Mouse (Mus musculus) cerebellum, postnatal 14 days (tissue): Measurements from ENCODE around the gene Slc12a3.
A peak's percentile ranks its signal among the peaks of the same experiment; 100 is the strongest.
"Not testable (repeated sequence)": the region's sequence is repeated elsewhere in the genome, so short reads cannot be mapped to it uniquely, and the experiment has no call there.

Experiments
- DNase-seq, 2 experiments: peaks; one replicate each; pipeline ENCODE4 v3.0.0; 2021; ENCODE audit warnings: mixed read lengths in 2 of 2

The Slc12a3 gene

DNA sequence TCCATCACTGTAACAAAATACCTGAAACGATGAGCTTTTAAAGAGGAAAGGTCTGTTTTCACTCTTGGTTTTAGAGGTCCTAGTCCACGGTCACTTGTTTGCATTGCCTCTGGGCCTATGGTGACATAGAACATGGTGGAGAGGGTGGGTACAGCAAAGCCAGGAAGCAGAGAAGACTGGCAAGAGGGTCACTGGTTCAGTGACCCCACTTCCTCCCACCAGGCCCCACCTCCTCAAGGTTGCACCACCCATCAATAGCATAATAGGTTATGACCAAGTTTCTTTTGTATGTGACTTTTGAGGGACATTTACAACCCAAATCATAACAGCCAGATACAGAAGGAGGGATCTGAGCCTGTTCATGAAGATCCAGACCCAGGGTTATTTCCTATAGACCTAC is 47.6 kb downstream of the Slc12a3 start:
- DNase-seq = no peak

DNA sequence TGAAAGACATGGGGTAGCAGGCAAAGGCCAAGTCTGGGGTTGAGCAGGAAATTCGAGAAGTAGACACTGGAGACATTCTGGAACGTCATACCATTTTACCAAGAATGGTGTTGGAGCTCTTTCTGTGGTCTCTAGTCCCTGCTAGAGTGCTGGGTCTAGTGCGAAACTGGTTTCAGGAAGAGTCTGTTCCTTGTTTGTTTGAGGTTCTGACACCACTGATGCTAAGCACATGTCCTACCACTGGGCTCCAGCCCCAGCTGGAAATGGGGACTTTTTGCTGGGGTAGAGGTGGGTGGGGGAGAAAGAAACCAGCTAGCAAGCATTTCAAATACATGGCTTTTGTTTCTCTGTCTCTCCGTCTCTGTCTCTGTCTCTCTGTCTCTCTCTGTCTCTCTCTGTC is 48.0 kb downstream of the Slc12a3 start:
- DNase-seq = no peak

DNA sequence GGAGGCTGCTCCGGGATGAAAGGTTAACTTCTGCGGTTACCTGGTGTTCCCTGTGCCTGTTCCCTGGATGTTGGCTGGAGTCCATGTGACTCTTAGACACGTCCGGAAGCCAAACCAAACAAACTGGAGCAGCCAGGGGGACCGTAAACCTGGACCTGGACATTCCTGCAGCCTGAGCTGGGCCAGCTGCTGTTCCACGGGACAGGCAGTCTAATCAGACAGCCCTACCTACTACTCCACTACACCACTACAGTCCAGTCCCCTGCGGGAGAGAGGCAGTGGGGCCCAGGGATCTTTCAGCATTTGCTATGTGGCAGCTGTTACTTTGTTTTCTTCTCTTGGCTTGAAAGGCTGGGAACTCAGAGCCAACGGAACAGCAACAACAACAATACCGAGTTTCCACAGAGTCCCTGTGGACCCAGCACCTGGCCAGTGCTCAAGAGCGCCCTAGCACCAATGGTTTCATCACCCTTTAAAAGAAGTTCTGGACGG is 48.8 kb downstream of the Slc12a3 start:
- no peak for DNase-seq

DNA sequence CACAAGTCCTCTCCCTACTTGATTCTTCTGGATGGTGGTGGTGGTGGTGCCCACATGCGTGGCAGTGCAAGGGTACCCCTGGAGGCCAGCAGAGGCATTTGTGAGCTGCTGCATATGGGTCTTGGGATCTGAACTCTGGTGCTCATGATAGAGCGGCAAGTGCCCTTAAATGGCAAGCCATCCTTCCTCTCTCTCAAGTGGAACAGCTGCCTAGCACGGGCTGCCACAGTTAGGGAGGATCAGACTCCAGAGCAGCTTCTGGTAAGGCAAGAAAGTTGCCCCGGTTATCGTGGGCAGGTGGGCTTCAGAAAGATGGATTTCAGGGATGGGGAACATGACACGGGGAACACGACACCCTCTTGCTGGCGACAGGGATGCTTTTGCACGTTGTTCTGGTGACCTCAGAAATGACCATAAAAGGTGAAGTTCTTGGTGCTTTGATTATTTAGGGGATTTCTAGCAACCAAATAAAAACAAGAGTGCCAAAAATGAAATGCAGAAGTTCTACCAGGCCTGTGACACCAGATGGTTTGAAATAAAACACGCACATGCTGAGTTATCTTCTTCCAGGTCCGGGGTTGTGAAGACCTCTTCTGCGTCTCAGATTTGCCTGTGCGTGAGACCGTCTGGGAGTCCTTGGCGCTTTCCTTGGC is 49.9 kb downstream of the Slc12a3 start:
- DNase-seq = no peak

DNA sequence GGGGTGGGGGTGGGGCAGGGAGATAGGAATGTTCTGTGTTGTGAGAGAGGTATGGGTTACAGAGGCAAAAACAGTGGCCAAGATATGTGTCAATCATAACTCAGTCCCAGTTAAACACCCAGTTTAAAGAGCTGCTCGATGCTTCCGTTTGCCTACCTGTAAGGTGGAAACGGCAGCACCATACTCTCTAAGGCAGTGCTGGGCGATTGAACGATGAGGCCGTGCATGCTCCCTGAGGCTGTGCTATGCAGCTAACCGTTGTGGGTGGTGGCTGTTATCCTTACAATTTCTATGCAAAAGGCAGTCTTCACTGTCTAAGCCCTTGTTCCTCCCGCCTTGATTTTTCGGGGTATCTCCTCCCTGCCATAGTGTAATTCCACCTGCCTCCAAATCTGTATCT is 50.7 kb downstream of the Slc12a3 start:
- no peak for DNase-seq

DNA sequence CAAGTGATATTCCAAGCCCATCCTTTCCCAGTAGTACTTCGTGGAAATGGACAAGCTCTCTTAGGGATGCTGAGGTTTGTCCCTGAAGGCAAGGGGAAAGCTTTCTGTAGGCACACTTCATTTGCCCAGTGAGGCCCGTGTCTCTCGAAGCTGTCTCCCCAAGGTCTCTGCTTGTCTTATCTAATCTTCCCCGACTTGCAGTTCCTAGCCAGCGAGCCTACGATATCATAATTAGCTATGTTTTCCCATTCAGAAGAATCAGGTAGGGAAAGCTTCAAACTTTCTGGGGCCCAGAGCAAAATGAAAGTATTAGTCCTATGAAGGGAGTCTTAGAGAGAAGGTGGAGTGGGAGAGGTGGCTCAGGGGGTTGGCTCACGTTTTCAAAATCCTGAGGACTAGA is 55.2 kb downstream of the Slc12a3 start:
- DNase-seq = no peak

DNA sequence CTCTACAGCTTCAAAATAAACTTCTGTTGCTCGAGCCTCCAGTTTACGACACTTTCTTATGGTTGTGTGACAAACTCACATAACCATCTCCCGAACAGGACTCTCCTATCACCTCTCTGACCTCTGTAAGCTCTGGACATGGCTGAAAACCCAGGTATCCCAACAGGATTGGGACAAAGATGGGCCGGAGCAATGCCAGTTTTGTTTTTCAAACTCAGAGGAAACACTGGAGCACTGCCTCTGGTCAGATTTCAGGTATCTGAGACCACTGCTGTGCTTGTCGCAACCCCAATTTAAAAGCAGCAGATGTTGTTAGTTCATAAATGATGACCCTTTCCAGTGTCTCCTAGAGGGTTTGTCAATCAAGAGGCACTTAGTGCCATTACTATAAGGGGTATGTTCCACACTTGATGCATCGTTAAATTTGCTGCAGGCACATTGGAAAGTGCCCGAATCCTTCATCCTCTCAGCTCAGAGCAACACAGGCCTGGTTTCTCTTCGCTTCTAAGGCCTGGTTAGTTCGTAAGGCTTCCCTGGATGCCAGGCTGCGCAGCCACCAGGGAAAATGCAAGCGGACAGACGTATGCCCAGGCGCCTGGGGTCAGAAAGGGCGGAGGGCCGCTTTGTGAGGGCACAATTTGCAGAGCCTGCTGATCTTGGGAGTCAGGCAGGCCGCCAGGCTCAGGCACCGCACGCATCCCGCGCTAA is 56.7 kb downstream of the Slc12a3 start:
- no peak for DNase-seq

DNA sequence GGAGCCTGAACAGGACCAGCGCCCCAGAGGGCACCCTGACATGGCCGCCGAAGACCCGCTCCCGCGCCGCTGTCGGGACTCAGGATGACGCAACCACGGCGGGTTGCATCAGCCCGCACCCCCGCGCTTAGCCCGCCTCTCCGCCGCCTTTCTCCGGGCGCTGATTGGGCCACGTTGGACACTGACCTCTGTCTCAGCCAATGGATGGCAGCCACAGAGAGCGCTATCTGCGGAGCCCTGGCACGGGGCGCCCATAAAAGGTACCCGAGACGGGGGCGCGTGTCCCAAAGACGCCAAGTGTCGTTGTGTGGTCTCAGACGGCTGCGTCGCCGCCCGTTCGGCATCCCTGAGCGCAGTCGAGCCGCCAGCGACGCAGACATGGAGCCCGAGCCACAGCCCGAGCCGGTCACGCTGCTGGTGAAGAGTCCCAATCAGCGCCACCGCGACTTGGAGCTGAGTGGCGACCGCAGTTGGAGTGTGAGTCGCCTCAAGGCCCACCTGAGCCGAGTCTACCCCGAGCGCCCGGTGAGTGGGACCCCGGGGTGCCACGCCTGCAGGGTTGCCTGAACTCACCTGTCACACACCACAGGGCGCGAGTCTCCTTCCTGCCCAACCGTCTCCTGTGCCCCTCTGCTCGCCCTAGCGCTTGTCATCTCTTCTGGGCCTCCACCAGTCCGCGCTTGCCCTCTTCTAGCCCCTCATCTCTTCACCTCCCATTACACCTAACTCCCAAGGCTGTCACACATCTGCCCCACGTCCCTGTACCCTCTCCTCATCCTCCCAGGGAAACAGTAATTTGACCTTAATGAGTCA is 57.4 kb downstream of the Slc12a3 start, which contains the start of gene Herpud1:
Gene Herpud1, plus strand, starts transcription at position 225 of the 813 bp plus-strand sequence.
- DNase-seq = peak; percentile 98 to 99

DNA sequence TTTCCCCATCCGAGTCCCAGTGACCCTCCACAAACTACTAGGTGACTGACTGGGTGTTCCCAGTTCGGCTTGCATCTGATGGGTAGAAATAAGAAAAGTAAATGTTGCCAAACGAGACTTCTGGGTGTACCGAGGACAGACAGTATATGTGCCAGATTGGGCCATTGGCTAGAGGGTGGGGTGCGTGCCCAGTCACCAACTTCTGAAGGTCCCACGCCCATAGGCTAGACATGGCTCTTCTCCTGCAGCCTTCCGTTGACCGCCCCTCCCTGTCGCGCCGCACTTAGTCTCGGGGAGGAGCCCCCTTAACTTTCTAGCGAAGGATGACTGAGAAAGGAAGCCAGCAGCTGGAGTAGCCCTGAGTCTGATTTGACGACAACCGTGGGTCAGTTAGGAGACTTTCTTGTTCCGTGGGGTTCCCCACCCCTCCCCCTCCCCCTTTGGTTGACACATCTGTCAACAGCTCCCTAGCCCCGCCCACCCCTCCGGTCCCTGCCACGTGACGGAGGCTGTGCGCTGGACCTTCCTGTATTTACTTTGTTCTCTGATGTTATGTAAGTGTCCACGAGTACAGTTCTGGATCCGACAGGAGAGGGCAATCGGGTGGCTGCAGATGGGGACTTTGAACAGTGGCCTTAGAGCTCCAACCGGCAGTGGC is 58.2 kb downstream of the Slc12a3 start:
- DNase-seq = peak; percentile 65 to 72

DNA sequence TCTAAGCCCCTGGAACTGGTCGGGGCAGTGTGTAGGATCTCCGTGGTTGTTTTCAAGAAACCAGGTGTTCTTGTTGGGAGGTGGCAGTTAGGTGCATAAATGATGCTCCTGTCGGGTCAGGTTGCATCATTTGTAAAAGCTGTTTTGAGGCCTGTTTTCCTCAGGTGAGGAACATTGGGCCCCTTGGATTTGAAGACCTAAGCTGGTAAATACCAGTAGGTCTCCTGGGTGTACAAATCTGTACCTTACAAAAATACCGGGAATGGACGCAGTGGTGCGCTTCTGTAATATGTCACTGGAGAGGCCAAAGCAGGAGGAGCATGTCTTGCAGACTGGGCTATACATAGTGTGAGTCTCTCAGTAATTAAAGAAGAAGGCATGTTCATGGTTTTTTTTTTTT is 58.8 kb downstream of the Slc12a3 start:
- DNase-seq = no peak

DNA sequence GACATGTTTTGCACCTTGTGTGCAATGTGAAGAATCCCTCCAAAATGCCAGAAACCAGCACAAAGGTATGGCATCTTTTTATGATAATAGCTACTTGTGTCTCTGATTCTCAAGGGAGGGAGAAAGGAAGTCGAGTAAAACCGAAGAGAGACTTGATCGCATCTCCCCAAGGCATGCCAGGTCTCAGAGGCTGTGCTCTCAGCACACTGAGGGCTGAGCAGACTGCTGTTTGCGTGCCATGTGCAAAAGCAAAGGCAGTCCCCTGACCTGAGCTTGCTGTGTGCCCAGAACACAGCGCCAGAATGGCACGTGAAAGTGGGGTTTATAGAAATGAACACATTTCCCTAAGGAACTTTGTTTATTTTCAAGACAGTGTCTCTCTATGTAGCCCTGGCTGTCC is 60.5 kb downstream of the Slc12a3 start:
- no peak for DNase-seq

DNA sequence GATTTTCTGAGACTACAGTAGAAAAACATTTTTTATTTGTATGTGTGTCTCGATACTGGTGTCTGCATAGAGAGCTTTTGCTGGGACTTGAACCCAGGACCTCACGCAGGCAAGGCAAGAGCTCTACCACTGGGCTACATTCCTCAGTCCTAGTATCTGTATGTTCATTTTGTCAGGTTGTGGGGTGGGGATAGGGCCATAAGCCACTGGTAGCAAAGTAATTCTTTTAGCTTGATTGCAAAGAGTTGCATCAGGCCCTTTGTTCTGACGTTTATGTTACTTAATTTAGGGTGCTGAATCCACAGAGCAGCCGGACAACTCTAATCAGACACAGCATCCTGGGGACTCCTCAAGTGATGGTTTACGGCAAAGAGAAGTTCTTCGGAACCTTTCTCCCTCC is 61.4 kb downstream of the Slc12a3 start:
- no peak for DNase-seq

DNA sequence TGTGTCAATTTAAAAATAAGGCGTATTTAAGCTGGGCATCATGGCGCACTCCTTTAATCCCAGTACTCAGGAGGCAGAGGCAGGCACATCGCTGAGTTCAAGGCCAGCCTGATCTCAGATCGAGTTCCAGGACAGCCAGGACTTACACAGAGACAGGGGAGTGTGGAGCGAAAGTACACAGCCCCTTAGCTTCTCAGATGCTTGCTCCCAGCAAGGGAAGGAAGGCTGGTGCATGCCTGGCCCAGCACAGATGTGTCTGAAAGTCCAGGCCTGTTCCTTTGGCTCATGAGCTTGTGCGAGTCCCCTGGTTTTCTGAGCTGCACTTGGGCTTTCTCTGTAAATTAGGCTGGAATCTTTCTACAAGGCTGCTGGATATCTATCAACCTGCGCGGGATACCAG is 61.9 kb downstream of the Slc12a3 start:
- DNase-seq = no peak

DNA sequence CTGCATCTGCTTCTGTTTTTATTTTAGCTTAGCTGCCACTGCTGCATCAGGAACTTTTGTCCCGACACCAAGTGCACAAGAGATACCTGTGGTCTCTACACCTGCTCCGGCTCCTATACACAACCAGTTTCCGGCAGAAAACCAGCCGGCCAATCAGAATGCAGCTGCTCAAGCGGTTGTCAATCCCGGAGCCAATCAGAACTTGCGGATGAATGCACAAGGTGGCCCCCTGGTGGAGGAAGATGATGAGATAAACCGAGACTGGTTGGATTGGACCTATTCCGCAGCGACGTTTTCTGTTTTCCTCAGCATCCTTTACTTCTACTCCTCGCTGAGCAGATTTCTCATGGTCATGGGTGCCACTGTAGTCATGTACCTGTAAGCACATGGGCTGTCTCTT is 63.1 kb downstream of the Slc12a3 start:
- peak; percentile 46 to 74 for DNase-seq

DNA sequence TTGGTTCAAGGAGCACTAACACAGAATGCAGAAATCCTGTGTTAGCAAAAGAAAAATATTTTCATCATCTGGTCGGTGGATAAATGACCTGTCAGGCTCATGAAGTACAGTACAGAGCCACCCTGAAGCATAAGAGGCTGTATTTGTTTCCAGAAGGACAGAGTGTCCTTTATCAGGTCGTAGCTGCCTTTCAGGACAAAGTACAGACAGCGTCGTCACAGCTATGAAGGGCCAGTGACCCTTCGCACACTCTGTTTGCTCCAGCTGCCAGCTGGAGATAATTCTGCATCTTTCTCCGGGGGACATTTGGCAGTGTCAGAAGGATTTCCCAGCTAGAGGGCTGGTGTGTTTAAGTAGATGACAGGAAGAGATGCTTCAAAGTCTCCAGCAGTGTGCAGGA is 63.6 kb downstream of the Slc12a3 start:
- DNase-seq = no peak

DNA sequence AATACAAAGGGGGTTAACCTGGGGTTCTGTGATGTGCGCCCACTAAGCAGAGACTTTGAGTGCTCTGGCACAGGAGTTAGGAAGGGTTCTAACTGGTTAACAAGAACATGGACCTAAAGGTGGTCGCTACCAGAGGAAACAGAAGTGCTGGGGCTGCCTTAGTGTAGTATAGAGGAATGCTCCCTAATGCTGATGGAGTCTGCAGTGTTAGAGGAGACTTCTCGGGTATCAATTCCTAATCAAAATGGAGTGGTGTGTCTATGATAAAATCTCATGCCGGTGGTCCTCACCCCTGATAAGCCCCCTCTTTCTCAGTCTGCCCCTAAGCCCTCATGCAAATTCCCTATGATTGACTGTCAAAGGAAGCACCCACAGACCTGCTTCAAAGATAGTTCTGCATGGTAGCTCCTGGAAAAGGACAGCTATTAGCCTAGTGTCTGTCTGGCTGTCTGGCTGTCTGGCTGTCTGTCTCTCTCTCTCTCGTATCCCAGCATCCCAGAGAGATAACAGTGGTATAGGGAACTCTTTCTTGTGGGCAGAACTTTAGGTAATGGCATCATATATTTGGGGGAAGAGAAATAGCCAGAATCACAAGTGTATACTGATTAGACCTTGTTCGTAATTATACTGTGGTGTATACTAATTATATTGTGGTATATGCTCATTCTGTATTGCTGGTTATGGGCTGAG is 67.0 kb downstream of the Slc12a3 start:
- DNase-seq = no peak

DNA sequence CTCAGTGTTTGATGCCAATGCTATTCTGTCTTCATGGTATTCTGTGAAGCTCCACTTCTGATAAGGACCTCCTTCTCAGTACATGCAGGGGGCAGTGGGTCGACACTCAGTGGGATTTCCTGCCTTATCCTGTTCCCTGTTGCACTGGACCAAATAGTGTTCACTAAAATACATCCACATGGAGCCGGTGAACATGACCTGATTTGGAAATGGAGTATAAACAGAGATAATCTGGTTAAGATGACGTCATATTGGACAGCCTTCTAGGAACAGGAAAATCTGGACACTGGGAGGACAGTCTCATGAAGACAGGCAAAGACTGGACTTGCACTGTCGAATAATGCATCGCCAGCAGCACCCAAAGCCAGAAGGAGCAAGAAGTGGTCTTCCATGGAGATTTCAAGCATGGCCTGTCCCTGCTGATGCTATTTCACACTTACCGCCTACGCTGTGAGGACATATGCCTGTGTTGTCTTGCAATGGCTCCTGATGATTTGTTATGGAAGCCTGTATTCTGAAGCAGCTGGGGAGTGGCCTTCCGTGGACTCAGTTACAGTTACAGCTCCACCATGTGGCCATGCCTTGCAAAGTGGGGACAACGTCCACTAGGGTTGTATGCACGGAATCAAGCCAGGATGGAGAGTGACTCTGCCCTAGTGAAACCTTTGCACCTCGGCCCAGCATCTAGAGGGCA is 68.1 kb downstream of the Slc12a3 start:
- DNase-seq = peak; percentile 60 to 77

DNA sequence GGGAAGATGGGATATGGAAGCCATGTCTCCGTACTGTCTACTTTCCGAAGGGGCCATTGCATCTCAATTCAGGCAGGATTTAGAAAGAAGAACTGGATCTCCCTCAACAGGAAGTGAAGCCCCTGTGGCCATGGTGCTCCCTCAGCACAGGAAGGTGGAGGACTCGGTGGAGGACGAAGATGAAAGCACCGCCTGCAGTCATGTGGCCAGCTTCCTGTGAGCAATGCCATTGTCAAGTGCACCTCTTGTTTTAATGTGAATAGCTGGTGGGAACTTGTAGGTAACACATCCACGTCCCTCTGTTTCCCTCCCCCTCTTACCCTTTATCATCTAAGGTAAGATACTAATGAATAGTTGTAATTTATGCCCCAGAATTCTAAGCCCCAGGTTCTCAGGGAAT is 69.6 kb downstream of the Slc12a3 start:
- DNase-seq = no peak

DNA sequence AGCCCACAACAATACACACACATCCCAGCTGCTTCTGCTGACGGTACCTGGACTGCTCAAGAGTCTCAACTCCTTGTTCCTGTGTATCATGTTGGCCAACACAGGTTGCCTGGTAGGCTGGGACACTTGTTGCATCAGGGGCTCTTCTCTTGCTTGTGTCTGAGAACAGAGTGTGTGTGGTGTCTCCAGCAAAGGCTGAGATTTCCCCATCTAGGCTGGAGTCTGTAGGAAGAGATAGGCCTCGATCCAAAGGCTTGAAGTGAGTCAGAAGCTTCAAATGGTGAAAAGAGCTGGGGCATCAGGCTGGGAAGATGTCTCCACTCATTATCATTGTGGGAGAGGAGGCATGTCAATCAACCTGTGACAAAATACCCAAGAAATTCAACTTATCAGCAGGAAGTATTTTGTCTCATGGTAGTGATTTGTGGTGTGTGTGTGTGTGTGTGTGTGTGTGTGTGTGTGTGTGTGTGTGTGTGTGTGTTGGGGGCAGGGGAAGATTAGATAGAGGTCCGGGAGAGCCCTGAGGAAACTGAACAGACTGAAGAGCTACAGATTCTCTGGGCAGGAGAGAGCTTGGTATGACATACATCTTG is 70.5 kb downstream of the Slc12a3 start:
- no peak for DNase-seq

DNA sequence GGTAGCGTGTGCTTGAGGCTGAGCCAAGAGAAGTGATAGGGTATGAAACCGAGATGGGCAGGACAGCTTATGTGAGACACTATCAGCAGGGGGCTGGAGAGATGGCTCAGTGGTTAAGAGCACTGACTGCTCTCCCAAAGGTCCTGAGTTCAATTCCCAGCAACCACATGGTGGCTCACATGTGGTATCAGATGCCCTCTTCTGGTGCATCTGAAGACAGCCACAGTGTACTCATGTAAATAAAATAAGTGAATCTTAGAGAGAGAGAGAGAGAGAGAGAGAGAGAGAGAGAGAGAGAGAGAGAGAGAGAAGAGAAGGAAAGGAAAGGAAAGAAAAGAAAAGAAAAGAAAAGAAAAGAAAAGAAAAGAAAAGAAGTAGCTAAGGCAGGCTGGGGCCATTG is 71.0 kb downstream of the Slc12a3 start:
- DNase-seq = not testable (repeated sequence)

DNA sequence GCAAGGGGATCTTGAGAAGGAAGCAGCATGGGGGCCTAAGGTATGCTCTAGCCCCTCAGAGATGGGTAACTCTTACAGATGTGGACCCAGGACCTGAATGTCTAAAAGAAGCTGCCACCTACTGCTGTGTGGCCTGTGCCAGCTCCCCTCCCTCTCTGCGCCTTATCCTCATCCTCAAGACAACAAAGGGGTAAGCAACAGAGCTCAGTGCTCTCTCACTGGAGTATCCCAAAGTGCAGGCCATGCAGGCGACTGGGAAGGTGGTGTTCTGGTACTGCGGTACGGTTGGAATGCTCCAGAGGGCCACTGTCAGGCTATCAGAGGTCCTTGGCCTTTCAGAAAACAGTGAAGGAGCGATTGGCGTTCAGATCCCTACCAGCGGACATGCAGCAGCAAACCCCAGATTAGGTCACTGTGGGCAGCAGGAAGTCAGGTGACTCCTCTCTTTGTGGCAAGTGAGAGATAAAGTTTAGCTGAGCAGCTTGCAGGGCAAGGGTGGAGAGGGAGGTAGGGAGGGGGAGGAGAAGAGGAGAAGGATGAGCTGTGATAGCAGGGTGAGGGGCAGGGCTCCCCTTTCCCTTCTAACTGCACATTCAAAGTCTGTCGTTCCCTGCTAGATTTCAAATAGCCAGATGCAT is 79.6 kb downstream of the Slc12a3 start:
- DNase-seq = no peak
